14 mouse cellular contexts compared by ENCODE assay signal in the genomic region with DNA sequence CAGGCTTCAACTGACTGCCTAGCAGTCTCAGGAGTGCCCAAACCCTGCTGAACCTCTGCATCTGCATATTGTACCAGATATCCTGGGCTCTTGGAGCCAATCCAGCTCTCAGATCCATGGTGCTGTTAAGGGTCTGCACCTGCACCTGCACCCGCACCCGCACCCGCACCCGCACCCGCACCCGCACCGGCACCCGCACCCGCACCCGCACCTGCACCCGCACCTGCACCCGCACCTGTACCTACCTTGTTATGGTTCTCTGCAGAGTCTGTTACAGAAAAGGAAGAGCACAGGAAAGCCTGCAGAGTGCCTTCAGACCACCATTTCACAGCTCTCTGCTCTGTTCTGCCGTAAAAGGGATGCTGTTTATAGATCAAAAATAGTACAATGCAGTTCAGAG.
"Had no signal": no experiment of that assay in that cellular context is flagged by ENCODE, and none has a peak within 500 bp of the region (broad histone marks: within the 10 kb centered on the region; RNA-seq: fewer than 3 reads in every experiment).

No protein-coding gene starts in this region.

- H3K27me3 ChIP-seq: liver, embryonic 15.5 days; neural tube, embryonic 12.5 days had no signal

- H3K4me2 ChIP-seq: liver, embryonic 11.5 days; liver, embryonic 15.5 days; neural tube, embryonic 12.5 days had no signal

- H3K27ac ChIP-seq: kidney, postnatal 0 days; layer of hippocampus, adult 2 months; left cerebral cortex, adult 2 months; limb, embryonic 10.5 days; liver, embryonic 15.5 days; neural tube, embryonic 12.5 days had no signal

- H3K4me3 ChIP-seq: layer of hippocampus, adult 2 months; left cerebral cortex, adult 2 months; limb, embryonic 10.5 days; liver, embryonic 15.5 days; neural tube, embryonic 12.5 days had no signal

- H3K9ac ChIP-seq: liver, embryonic 15.5 days; neural tube, embryonic 12.5 days had no signal

- H3K9me3 ChIP-seq: limb, embryonic 10.5 days; liver, embryonic 15.5 days; neural tube, embryonic 12.5 days had no signal

- ATAC-seq: lung, postnatal 0 days had no signal

- DNase-seq: kidney, adult 11 months; kidney, adult 9 months; kidney, postnatal 4 days; lung, adult 2 months; lung, postnatal 36 days; midbrain, embryonic 14.5 days had no signal

- H3K4me1 ChIP-seq: limb, embryonic 10.5 days; liver, embryonic 15.5 days; neural tube, embryonic 12.5 days had no signal
